Mouse (Mus musculus) limb, embryonic 11.5 days (tissue): ENCODE results near the gene Lrrc3c. TPM values are rescaled to one million over a fixed set of nuclear protein-coding genes. Genes with fewer than 3 reads are reported as not detected.

Source experiments
- ATAC-seq: fragments of 200-750 bp; cut with Nextera tagmentation; 2 replicates; pipeline ENCODE4 v1.8.0; 2017; ENCODE audit warnings: low read depth; ENCODE audit not compliant: insufficient number of reproducible peaks, low FRiP score, low TSS enrichment
- DNase-seq: peaks from one replicate; pipeline ENCODE4 v3.0.0-alpha.2; 2015; ENCODE audit warnings: low spot score
- H3K27ac ChIP-seq: fragments of 300-500 bp; sonication (generic); replicated peaks from 2 replicates; pipeline ENCODE4 v1.5.1; 2014; ENCODE audit warnings: low read depth, mild to moderate bottlenecking, low read length
- H3K27me3 ChIP-seq: fragments of 300-500 bp; sonication (generic); 2 replicates; pipeline ENCODE4 v1.6.1; 2014; ENCODE audit warnings: mild to moderate bottlenecking, low read length, mixed read lengths; ENCODE audit not compliant: control insufficient read depth, insufficient read depth
- H3K36me3 ChIP-seq: fragments of 300-500 bp; sonication (generic); 2 replicates; pipeline ENCODE4 v1.6.1; 2014; ENCODE audit warnings: mild to moderate bottlenecking, low read length, moderate library complexity, mixed read lengths; ENCODE audit not compliant: control insufficient read depth, insufficient read depth
- H3K4me1 ChIP-seq: fragments of 300-500 bp; sonication (generic); 2 replicates; pipeline ENCODE4 v1.6.1; 2014; ENCODE audit warnings: low read length, mixed read lengths; ENCODE audit not compliant: control insufficient read depth, insufficient read depth
- H3K4me2 ChIP-seq: fragments of 300-500 bp; sonication (generic); 2 replicates; pipeline ENCODE4 v1.6.1; 2014; ENCODE audit warnings: low read depth, mild to moderate bottlenecking, moderate library complexity; ENCODE audit not compliant: severe bottlenecking
- H3K4me3 ChIP-seq: fragments of 300-500 bp; sonication (generic); 2 replicates; pipeline ENCODE4 v1.5.1; 2014; ENCODE audit warnings: low read depth, low read length
- H3K9ac ChIP-seq: fragments of 300-500 bp; sonication (generic); 2 replicates; pipeline ENCODE4 v1.6.1; 2014; ENCODE audit warnings: mild to moderate bottlenecking, low read length
- H3K9me3 ChIP-seq: fragments of 300-500 bp; sonication (generic); 2 replicates; pipeline ENCODE4 v1.6.1; 2016; ENCODE audit warnings: low read length; ENCODE audit not compliant: control insufficient read depth
- WGBS: fragments of 180-500 bp; shearing (Covaris S2); extraction: QIAGEN DNeasy Blood & Tissue Kit; methylation state at CpG from one replicate; pipeline ENCODE4 v1.1.7; 2014; 5-methylcytosine and 5-hydroxymethylcytosine counted together
- polyA plus RNA-seq: library from polyadenylated mRNA; unstranded; fragments of >200 nt; fragmentation: Nextera tagmentation; extraction: Ambion mirVana; gene quantifications from 2 replicates; pipeline ENCODE4 v1.2.1, GENCODE M21; 2014

Gene Lrrc3c
- polyA plus RNA-seq, 1 experiment from 2014 or later, result not detected

DNA sequence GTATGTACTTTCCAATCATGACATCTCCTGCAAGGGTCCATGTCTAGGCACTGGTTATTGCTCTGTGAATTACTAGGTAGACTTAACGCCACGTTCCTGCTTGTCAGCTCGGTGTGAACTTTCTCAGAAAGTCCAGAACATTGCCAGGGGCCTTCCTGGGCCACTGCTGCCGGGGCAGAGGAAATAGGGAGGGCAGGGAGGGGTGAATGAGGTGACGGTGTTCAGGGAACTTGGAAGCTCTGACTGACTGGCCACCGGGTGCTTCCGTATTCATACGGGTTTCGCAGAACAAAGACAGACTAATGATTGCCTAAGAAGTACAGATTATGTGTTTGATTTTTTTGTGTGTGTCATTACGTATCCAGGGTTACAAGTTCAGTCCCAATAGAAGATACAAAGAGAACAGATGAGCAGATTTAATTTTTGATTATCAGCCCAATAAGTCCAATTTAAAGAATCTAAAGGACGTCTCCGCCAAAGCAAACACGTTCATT, 34.1 kb upstream of the Lrrc3c start:
- ATAC-seq (no peak), DNase-seq (no peak)
- no peaks in the 10 kb centered on the region for H3K36me3 ChIP-seq
- H3K27ac ChIP-seq, result no peak overlapping the region
- H3K27me3 ChIP-seq, result no peaks in the 10 kb centered on the region
- no peaks in the 10 kb centered on the region for H3K4me1 ChIP-seq
- no peaks in the 10 kb centered on the region for H3K9me3 ChIP-seq
- no peak overlapping the region for H3K4me3 ChIP-seq
- WGBS, result 66% methylated on average over 13 of the region's 13 CpGs
- H3K4me2 ChIP-seq, result no peak overlapping the region
- no peak overlapping the region for H3K9ac ChIP-seq

DNA sequence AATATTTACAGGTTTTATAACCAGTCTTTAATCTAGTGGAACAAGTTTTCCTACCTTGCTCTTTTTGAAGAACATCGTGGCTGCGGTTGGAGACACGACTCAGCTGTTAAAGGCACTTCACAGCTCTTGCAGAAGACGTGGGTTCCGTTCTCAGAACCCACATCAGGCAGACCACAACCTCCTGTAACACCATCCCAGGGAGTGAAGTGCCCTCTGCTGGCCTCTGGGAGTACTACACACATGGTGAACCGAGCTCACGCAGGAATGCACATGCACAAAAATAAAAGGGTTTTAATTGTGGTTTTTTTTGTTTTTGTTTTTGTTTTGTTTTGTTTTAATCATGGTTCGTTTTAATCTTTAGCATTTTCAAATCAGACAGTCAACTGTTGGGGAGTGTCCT, 29.8 kb upstream of the Lrrc3c start:
- Histone ChIP-seq H3K27ac (no peak overlapping the region), H3K4me1 (no peaks in the 10 kb centered on the region), H3K4me3 (no peak overlapping the region), H3K9ac (no peak overlapping the region), H3K27me3 (no peaks in the 10 kb centered on the region), H3K4me2 (no peak overlapping the region), H3K9me3 (no peaks in the 10 kb centered on the region), H3K36me3 (no peaks in the 10 kb centered on the region)
- ATAC-seq (no peak), DNase-seq (peak; percentile 42)
- 88% methylated on average over 8 of the region's 8 CpGs for WGBS

GRCm38 (mm10) chr11:98569461-98569860, 28.6 kb upstream of the Lrrc3c start:
- no peaks in the 10 kb centered on the region for H3K36me3 ChIP-seq

GRCm38 (mm10) chr11:98577776-98578175, 20.3 kb upstream of the Lrrc3c start:
- ATAC-seq (no peak), DNase-seq (no peak)
- no peaks in the 10 kb centered on the region for H3K4me1 ChIP-seq
- H3K9me3 ChIP-seq, result no peaks in the 10 kb centered on the region
- H3K27me3 ChIP-seq, result no peaks in the 10 kb centered on the region
- peaks cover 3% of the 10 kb centered on the region; the same call in 1 of the 2 replicates for H3K36me3 ChIP-seq
- H3K27ac ChIP-seq, result no peak overlapping the region
- 86% methylated on average over 5 of the region's 5 CpGs for WGBS
- no peak overlapping the region for H3K4me3 ChIP-seq
- no peak overlapping the region for H3K4me2 ChIP-seq
- H3K9ac ChIP-seq, result no peak overlapping the region

More at GRCm38 (mm10) chr11:98569461-98569860, 28.6 kb upstream of the Lrrc3c start:
- Histone ChIP-seq H3K27me3 (no peaks in the 10 kb centered on the region), H3K4me3 (no peak overlapping the region), H3K9ac (no peak overlapping the region), H3K27ac (no peak overlapping the region), H3K4me1 (no peaks in the 10 kb centered on the region), H3K4me2 (no peak overlapping the region), H3K9me3 (no peaks in the 10 kb centered on the region)
- ATAC-seq (no peak), DNase-seq (no peak)
- 78% methylated on average over 6 of the region's 6 CpGs for WGBS

GRCm38 (mm10) chr11:98580301-98581121, 17.6 kb upstream of the Lrrc3c start:
- H3K4me1 ChIP-seq, result peaks cover 4% of the 10 kb centered on the region; the same call in 1 of the 2 replicates
- no peak for ATAC-seq
- H3K4me2 ChIP-seq, result no peak overlapping the region
- no peak overlapping the region for H3K4me3 ChIP-seq
- no peaks in the 10 kb centered on the region for H3K27me3 ChIP-seq
- no peak overlapping the region; the same call in 1 of the 2 replicates for H3K27ac ChIP-seq
- no peak overlapping the region for H3K9ac ChIP-seq
- H3K9me3 ChIP-seq, result no peaks in the 10 kb centered on the region
- H3K36me3 ChIP-seq, result peaks cover 5% of the 10 kb centered on the region; the same call in 1 of the 2 replicates
- 83% methylated on average over 16 of the region's 16 CpGs for WGBS
- no peak for DNase-seq

GRCm38 (mm10) chr11:98581286-98582029, 16.6 kb upstream of the Lrrc3c start:
- DNase-seq (no peak), ATAC-seq (no peak)
- Histone ChIP-seq H3K4me1 (peaks cover 12% of the 10 kb centered on the region), H3K27ac (no peak overlapping the region), H3K9ac (no peak overlapping the region), H3K36me3 (peaks cover 5% of the 10 kb centered on the region; the same call in 1 of the 2 replicates), H3K4me3 (no peak overlapping the region), H3K27me3 (no peaks in the 10 kb centered on the region), H3K9me3 (no peaks in the 10 kb centered on the region), H3K4me2 (no peak overlapping the region)
- 79% methylated on average over 17 of the region's 17 CpGs for WGBS

GRCm38 (mm10) chr11:98582030-98582388, 16.1 kb upstream of the Lrrc3c start:
- H3K27ac ChIP-seq, result no peak overlapping the region
- WGBS, result 88% methylated on average over 8 of the region's 8 CpGs
- H3K4me3 ChIP-seq, result no peak overlapping the region
- peaks cover 5% of the 10 kb centered on the region; the same call in 1 of the 2 replicates for H3K36me3 ChIP-seq
- no peak overlapping the region for H3K9ac ChIP-seq
- ATAC-seq (no peak), DNase-seq (no peak)
- peaks cover 12% of the 10 kb centered on the region for H3K4me1 ChIP-seq
- H3K4me2 ChIP-seq, result no peak overlapping the region
- H3K27me3 ChIP-seq, result no peaks in the 10 kb centered on the region
- H3K9me3 ChIP-seq, result no peaks in the 10 kb centered on the region

GRCm38 (mm10) chr11:98582551-98583264, 15.4 kb upstream of the Lrrc3c start:
- peaks cover 5% of the 10 kb centered on the region; the same call in 1 of the 2 replicates for H3K36me3 ChIP-seq
- no peaks in the 10 kb centered on the region for H3K27me3 ChIP-seq
- ATAC-seq, result no peak
- H3K4me1 ChIP-seq, result peaks cover 15% of the 10 kb centered on the region
- no peaks in the 10 kb centered on the region for H3K9me3 ChIP-seq
- no peak overlapping the region for H3K4me2 ChIP-seq
- no peak overlapping the region for H3K9ac ChIP-seq
- no peak overlapping the region; the same call in 1 of the 2 replicates for H3K27ac ChIP-seq
- WGBS, result 90% methylated on average over 12 of the region's 12 CpGs
- DNase-seq, result no peak
- H3K4me3 ChIP-seq, result no peak overlapping the region
